Mouse (Mus musculus): Measurements from ENCODE around the gene Rapgef5. TPM values are rescaled to one million over a fixed set of nuclear protein-coding genes. Genes with fewer than 3 reads are reported as not detected.

The Rapgef5 gene
- polyA plus RNA-seq, 1 experiment from 2014 or later = 25.8 TPM

GRCm38 (mm10) chr12:117700927-117701326 is 184.6 kb downstream of the Rapgef5 start:
- no peak overlapping the region for H3K4me2 ChIP-seq (ENCODE audit: low read depth, low read length)
- H3K9ac ChIP-seq (ENCODE audit: low read length) = no peak overlapping the region
- no peaks in the 10 kb centered on the region for H3K4me1 ChIP-seq (replicated peaks; ENCODE audit: control insufficient read depth, insufficient read depth, low read length)
- H3K9me3 ChIP-seq (ENCODE audit: control insufficient read depth, low read length) = no peaks in the 10 kb centered on the region
- WGBS = 63% methylated on average over 6 of the region's 6 CpGs
- H3K27ac ChIP-seq (ENCODE audit: low read length) = no peak overlapping the region
- H3K36me3 ChIP-seq (ENCODE audit: control insufficient read depth, insufficient read depth, low read length) = no peaks in the 10 kb centered on the region
- no peak for ATAC-seq (ENCODE audit: low read depth)
- no peak overlapping the region for H3K4me3 ChIP-seq (ENCODE audit: low read length)
- H3K27me3 ChIP-seq (ENCODE audit: control insufficient read depth, insufficient read depth, low read depth, low read length) = no peaks in the 10 kb centered on the region

GRCm38 (mm10) chr12:117702291-117702690 is 186.0 kb downstream of the Rapgef5 start:
- no peaks in the 10 kb centered on the region for H3K36me3 ChIP-seq (ENCODE audit: control insufficient read depth, insufficient read depth, low read length)
- no peak overlapping the region for H3K9ac ChIP-seq (ENCODE audit: low read length)
- no peaks in the 10 kb centered on the region for H3K27me3 ChIP-seq (ENCODE audit: control insufficient read depth, insufficient read depth, low read depth, low read length)
- WGBS = 91% methylated on average over 8 of the region's 8 CpGs
- H3K4me1 ChIP-seq (replicated peaks; ENCODE audit: control insufficient read depth, insufficient read depth, low read length) = no peaks in the 10 kb centered on the region
- H3K27ac ChIP-seq (ENCODE audit: low read length) = no peak overlapping the region
- ATAC-seq (ENCODE audit: low read depth) = no peak
- no peak overlapping the region for H3K4me3 ChIP-seq (ENCODE audit: low read length)
- H3K9me3 ChIP-seq (ENCODE audit: control insufficient read depth, low read length) = no peaks in the 10 kb centered on the region
- H3K4me2 ChIP-seq (ENCODE audit: low read depth, low read length) = no peak overlapping the region

GRCm38 (mm10) chr12:117702928-117703327 is 186.6 kb downstream of the Rapgef5 start:
- 82% methylated on average over 9 of the region's 9 CpGs for WGBS
- no peak overlapping the region for H3K9ac ChIP-seq (ENCODE audit: low read length)
- no peaks in the 10 kb centered on the region for H3K36me3 ChIP-seq (ENCODE audit: control insufficient read depth, insufficient read depth, low read length)
- H3K9me3 ChIP-seq (ENCODE audit: control insufficient read depth, low read length) = no peaks in the 10 kb centered on the region
- no peak overlapping the region for H3K4me3 ChIP-seq (ENCODE audit: low read length)
- no peak overlapping the region for H3K4me2 ChIP-seq (ENCODE audit: low read depth, low read length)
- H3K4me1 ChIP-seq (replicated peaks; ENCODE audit: control insufficient read depth, insufficient read depth, low read length) = no peaks in the 10 kb centered on the region
- ATAC-seq (ENCODE audit: low read depth) = no peak
- H3K27me3 ChIP-seq (ENCODE audit: control insufficient read depth, insufficient read depth, low read depth, low read length) = no peaks in the 10 kb centered on the region
- H3K27ac ChIP-seq (ENCODE audit: low read length) = no peak overlapping the region

GRCm38 (mm10) chr12:117703413-117703812 is 187.1 kb downstream of the Rapgef5 start:
- Histone ChIP-seq H3K36me3 (ENCODE audit: control insufficient read depth, insufficient read depth, low read length) (no peaks in the 10 kb centered on the region), H3K4me2 (ENCODE audit: low read depth, low read length) (no peak overlapping the region), H3K9me3 (ENCODE audit: control insufficient read depth, low read length) (no peaks in the 10 kb centered on the region), H3K4me1 (replicated peaks; ENCODE audit: control insufficient read depth, insufficient read depth, low read length) (no peaks in the 10 kb centered on the region), H3K9ac (ENCODE audit: low read length) (no peak overlapping the region), H3K27ac (ENCODE audit: low read length) (no peak overlapping the region), H3K4me3 (ENCODE audit: low read length) (no peak overlapping the region), H3K27me3 (ENCODE audit: control insufficient read depth, insufficient read depth, low read depth, low read length) (no peaks in the 10 kb centered on the region)
- WGBS = 45% methylated on average over 2 of the region's 2 CpGs
- ATAC-seq (ENCODE audit: low read depth) = no peak

- WGBS = 72% methylated on average over 3 of the region's 3 CpGs
- H3K9me3 ChIP-seq (ENCODE audit: control insufficient read depth, low read length) = no peaks in the 10 kb centered on the region
- no peak overlapping the region for H3K4me3 ChIP-seq (ENCODE audit: low read length)
Measured at GRCm38 (mm10) chr12:117705308-117705707, 189.0 kb downstream of the Rapgef5 start.

GRCm38 (mm10) chr12:117709280-117709679 is 193.0 kb downstream of the Rapgef5 start:
- WGBS = 72% methylated on average over 12 of the region's 12 CpGs
- no peaks in the 10 kb centered on the region for H3K27me3 ChIP-seq (ENCODE audit: control insufficient read depth, insufficient read depth, low read depth, low read length)
- no peaks in the 10 kb centered on the region for H3K36me3 ChIP-seq (ENCODE audit: control insufficient read depth, insufficient read depth, low read length)
- H3K4me3 ChIP-seq (ENCODE audit: low read length) = no peak overlapping the region
- H3K4me1 ChIP-seq (replicated peaks; ENCODE audit: control insufficient read depth, insufficient read depth, low read length) = no peaks in the 10 kb centered on the region
- no peak overlapping the region for H3K27ac ChIP-seq (ENCODE audit: low read length)
- H3K9ac ChIP-seq (ENCODE audit: low read length) = no peak overlapping the region
- H3K9me3 ChIP-seq (ENCODE audit: control insufficient read depth, low read length) = no peaks in the 10 kb centered on the region
- H3K4me2 ChIP-seq (ENCODE audit: low read depth, low read length) = no peak overlapping the region
- no peak for ATAC-seq (ENCODE audit: low read depth)

More at GRCm38 (mm10) chr12:117705308-117705707, 189.0 kb downstream of the Rapgef5 start:
- H3K4me2 ChIP-seq (ENCODE audit: low read depth, low read length) = no peak overlapping the region
- no peak overlapping the region for H3K9ac ChIP-seq (ENCODE audit: low read length)
- no peak overlapping the region for H3K27ac ChIP-seq (ENCODE audit: low read length)
- H3K36me3 ChIP-seq (ENCODE audit: control insufficient read depth, insufficient read depth, low read length) = no peaks in the 10 kb centered on the region
- H3K27me3 ChIP-seq (ENCODE audit: control insufficient read depth, insufficient read depth, low read depth, low read length) = no peaks in the 10 kb centered on the region
- no peak for ATAC-seq (ENCODE audit: low read depth)
- no peaks in the 10 kb centered on the region for H3K4me1 ChIP-seq (replicated peaks; ENCODE audit: control insufficient read depth, insufficient read depth, low read length)

- Histone ChIP-seq H3K4me2 (ENCODE audit: low read depth, low read length) (no peak overlapping the region), H3K4me3 (ENCODE audit: low read length) (no peak overlapping the region), H3K36me3 (ENCODE audit: control insufficient read depth, insufficient read depth, low read length) (0 out of 2 replicates have a peak, but pooled peaks cover 2% of the 10 kb centered on the region), H3K27ac (ENCODE audit: low read length) (no peak overlapping the region), H3K9ac (ENCODE audit: low read length) (no peak overlapping the region), H3K9me3 (ENCODE audit: control insufficient read depth, low read length) (no peaks in the 10 kb centered on the region), H3K4me1 (replicated peaks; ENCODE audit: control insufficient read depth, insufficient read depth, low read length) (no peaks in the 10 kb centered on the region), H3K27me3 (ENCODE audit: control insufficient read depth, insufficient read depth, low read depth, low read length) (no peaks in the 10 kb centered on the region)
- WGBS = 90% methylated on average over 6 of the region's 6 CpGs
- ATAC-seq (ENCODE audit: low read depth) = no peak
Measured at GRCm38 (mm10) chr12:117712474-117712873, 196.2 kb downstream of the Rapgef5 start.

GRCm38 (mm10) chr12:117713616-117714015 is 197.3 kb downstream of the Rapgef5 start:
- WGBS = 67% methylated on average over 6 of the region's 6 CpGs
- Histone ChIP-seq H3K4me1 (replicated peaks; ENCODE audit: control insufficient read depth, insufficient read depth, low read length) (no peaks in the 10 kb centered on the region), H3K9me3 (ENCODE audit: control insufficient read depth, low read length) (no peaks in the 10 kb centered on the region)

GRCm38 (mm10) chr12:117720794-117721747 is 204.8 kb downstream of the Rapgef5 start:
- ATAC-seq (ENCODE audit: low read depth) = no peak; the same call in 1 of the 2 replicates
- no peak overlapping the region for H3K4me3 ChIP-seq (ENCODE audit: low read length)
- no peak overlapping the region for H3K27ac ChIP-seq (ENCODE audit: low read length)
- no peak overlapping the region for H3K4me2 ChIP-seq (ENCODE audit: low read depth, low read length)
- H3K36me3 ChIP-seq (ENCODE audit: control insufficient read depth, insufficient read depth, low read length) = peaks cover 7% of the 10 kb centered on the region
- no peaks in the 10 kb centered on the region for H3K9me3 ChIP-seq (ENCODE audit: control insufficient read depth, low read length)
- H3K9ac ChIP-seq (ENCODE audit: low read length) = no peak overlapping the region
- H3K4me1 ChIP-seq (replicated peaks; ENCODE audit: control insufficient read depth, insufficient read depth, low read length) = no peaks in the 10 kb centered on the region
- whole genome bisulfite sequencing = 66% methylated on average over 14 of the region's 14 CpGs
- no peaks in the 10 kb centered on the region for H3K27me3 ChIP-seq (ENCODE audit: control insufficient read depth, insufficient read depth, low read depth, low read length)

More at GRCm38 (mm10) chr12:117713616-117714015, 197.3 kb downstream of the Rapgef5 start:
- Histone ChIP-seq H3K4me2 (ENCODE audit: low read depth, low read length) (no peak overlapping the region), H3K36me3 (ENCODE audit: control insufficient read depth, insufficient read depth, low read length) (0 out of 2 replicates have a peak, but pooled peaks cover 2% of the 10 kb centered on the region), H3K27ac (ENCODE audit: low read length) (no peak overlapping the region), H3K4me3 (ENCODE audit: low read length) (no peak overlapping the region), H3K9ac (ENCODE audit: low read length) (no peak overlapping the region), H3K27me3 (ENCODE audit: control insufficient read depth, insufficient read depth, low read depth, low read length) (no peaks in the 10 kb centered on the region)
- ATAC-seq (ENCODE audit: low read depth) = no peak

Data from lung, embryonic 16.5 days (tissue).